Mouse (Mus musculus) ZHBTc4 (cell line): ENCODE data around the gene Ssxb6.
"Not testable (repeated sequence)": the region's sequence is repeated elsewhere in the genome, so short reads cannot be mapped to it uniquely, and the experiment has no call there.

ENCODE experiments used
- DNase-seq: peaks from one replicate; pipeline ENCODE4 v3.0.0-alpha.2; 2011; ENCODE audit warnings: low read depth, low spot score

The Ssxb6 gene

GRCm38 (mm10) chrX:8548155-8548554, at the start of gene Ssxb6:
Ssxb6 (minus strand) TSS chrX:8548255.
- not testable (repeated sequence) for DNase-seq

- DNase-seq: not testable (repeated sequence)
Observed at GRCm38 (mm10) chrX:8591716-8592115, 43.7 kb upstream of the Ssxb6 start, which contains the start of gene Ssxb3. Ssxb3 (minus strand) TSS chrX:8591816.

GRCm38 (mm10) chrX:8524854-8525253, 23.2 kb downstream of the Ssxb6 start, which contains the start of gene Gm14459:
Gm14459 (minus strand) TSS chrX:8524954.
- no peak for DNase-seq
